Mouse (Mus musculus) liver, embryonic 12.5 days (tissue): ENCODE data around the gene Syngr1. TPM values are rescaled to one million over a fixed set of nuclear protein-coding genes. Genes with fewer than 3 reads are reported as not detected.

ENCODE experiments used
- ATAC-seq: fragments of 200-750 bp; cut with Nextera tagmentation; 2 replicates; pipeline ENCODE4 v1.8.0; 2017; ENCODE audit warnings: moderate number of reproducible peaks, mild to moderate bottlenecking, moderate library complexity
- H3K27ac ChIP-seq: fragments of 300-500 bp; sonication (generic); 2 replicates; pipeline ENCODE4 v1.5.1; 2016; ENCODE audit warnings: mild to moderate bottlenecking
- H3K27me3 ChIP-seq: fragments of 300-500 bp; sonication (generic); replicated peaks from 2 replicates; pipeline ENCODE4 v1.6.1; 2016; ENCODE audit warnings: mild to moderate bottlenecking, moderate library complexity
- H3K36me3 ChIP-seq: fragments of 300-500 bp; sonication (generic); 2 replicates; pipeline ENCODE4 v1.6.1; 2016; ENCODE audit warnings: mild to moderate bottlenecking, moderate library complexity
- H3K4me1 ChIP-seq: fragments of 300-500 bp; sonication (generic); 2 replicates; pipeline ENCODE4 v1.6.1; 2016
- H3K4me2 ChIP-seq: fragments of 300-500 bp; sonication (generic); 2 replicates; pipeline ENCODE4 v1.6.1; 2016; ENCODE audit warnings: mild to moderate bottlenecking, moderate library complexity
- H3K4me3 ChIP-seq: fragments of 300-500 bp; sonication (generic); 2 replicates; pipeline ENCODE4 v1.5.1; 2016; ENCODE audit warnings: mild to moderate bottlenecking, moderate library complexity
- H3K9ac ChIP-seq: fragments of 300-500 bp; sonication (generic); 2 replicates; pipeline ENCODE4 v1.6.1; 2016; ENCODE audit warnings: mild to moderate bottlenecking, moderate library complexity
- H3K9me3 ChIP-seq: fragments of 300-500 bp; sonication (generic); replicated peaks from 2 replicates; pipeline ENCODE4 v1.6.1; 2016; ENCODE audit warnings: mild to moderate bottlenecking, moderate library complexity
- WGBS: fragments of 180-500 bp; shearing (Covaris S2); methylation state at CpG from one replicate; pipeline ENCODE4 v1.1.7; 2016; ENCODE audit not compliant: insufficient replicate concordance; 5-methylcytosine and 5-hydroxymethylcytosine counted together
- polyA plus RNA-seq: library from polyadenylated mRNA; unstranded; fragments of >200 nt; fragmentation: Nextera tagmentation; extraction: Ambion mirVana; gene quantifications from 2 replicates; pipeline ENCODE4 v1.2.1, GENCODE M21; 2016

The Syngr1 gene
- polyA plus RNA-seq, 1 experiment from 2014 or later: 21.9 TPM

DNA sequence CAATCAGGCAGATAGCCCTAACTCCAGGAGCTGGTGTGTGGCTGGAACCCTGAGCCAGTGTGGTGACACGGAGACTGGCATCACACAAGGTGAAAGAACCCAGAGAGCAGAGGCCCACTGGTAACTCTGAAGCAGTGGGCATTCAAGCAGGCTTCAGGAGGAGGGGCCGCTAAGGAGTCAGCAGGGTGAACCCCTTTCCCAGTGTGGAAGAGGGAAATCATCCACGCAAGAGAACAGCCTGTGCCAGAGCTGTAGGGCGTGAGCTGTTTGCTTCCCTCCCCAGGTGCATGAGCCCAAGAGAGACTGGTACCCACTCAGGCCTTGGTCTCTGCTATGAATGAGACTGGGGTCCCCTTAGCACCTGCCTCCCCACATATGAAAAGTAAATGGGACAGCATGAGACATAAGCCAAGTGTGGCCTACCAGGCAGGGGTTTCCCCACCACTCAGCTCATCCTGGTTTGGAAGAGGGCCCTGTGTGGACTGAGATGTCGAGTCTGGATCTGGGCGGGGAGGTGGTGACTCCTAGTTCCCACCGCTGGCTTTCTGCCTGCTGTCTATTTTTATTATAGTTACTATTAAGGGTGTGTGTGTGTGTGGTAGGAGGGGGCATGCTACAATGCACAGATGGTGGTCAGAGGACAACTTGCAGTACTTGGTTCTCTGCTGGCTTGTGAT, 18.4 kb upstream of the Syngr1 start:
- peaks cover 16% of the 10 kb centered on the region for H3K36me3 ChIP-seq
- H3K4me1 ChIP-seq: peaks cover 44% of the 10 kb centered on the region
- ATAC-seq: no peak
- peaks cover 12% of the 10 kb centered on the region; the same call in 1 of the 2 replicates for H3K27me3 ChIP-seq
- H3K4me3 ChIP-seq: no peak overlapping the region
- 71% methylated on average over 7 of the region's 7 CpGs for WGBS
- no peaks in the 10 kb centered on the region for H3K9me3 ChIP-seq
- no peak overlapping the region for H3K9ac ChIP-seq
- H3K4me2 ChIP-seq: no peak overlapping the region
- H3K27ac ChIP-seq: no peak overlapping the region

GRCm38 (mm10) chr15:80073256-80073621, 17.9 kb upstream of the Syngr1 start:
- Histone ChIP-seq H3K4me2 (no peak overlapping the region), H3K9ac (no peak overlapping the region), H3K9me3 (no peaks in the 10 kb centered on the region), H3K4me3 (no peak overlapping the region), H3K4me1 (peaks cover 49% of the 10 kb centered on the region), H3K27ac (no peak overlapping the region), H3K36me3 (peaks cover 21% of the 10 kb centered on the region), H3K27me3 (peaks cover 12% of the 10 kb centered on the region; the same call in 1 of the 2 replicates)
- WGBS: 88% methylated on average over 1 of the region's 1 CpGs
- ATAC-seq: no peak

GRCm38 (mm10) chr15:80074663-80075373, 16.3 kb upstream of the Syngr1 start:
- Histone ChIP-seq H3K9ac (no peak overlapping the region), H3K4me1 (peaks cover 65% of the 10 kb centered on the region), H3K4me2 (no peak overlapping the region), H3K27ac (peak overlapping the region; percentile 87), H3K9me3 (no peaks in the 10 kb centered on the region), H3K4me3 (no peak overlapping the region), H3K27me3 (peaks cover 5% of the 10 kb centered on the region; the same call in 1 of the 2 replicates), H3K36me3 (peaks cover 37% of the 10 kb centered on the region)
- no peak for ATAC-seq
- 20% methylated on average over 6 of the region's 6 CpGs for WGBS

DNA sequence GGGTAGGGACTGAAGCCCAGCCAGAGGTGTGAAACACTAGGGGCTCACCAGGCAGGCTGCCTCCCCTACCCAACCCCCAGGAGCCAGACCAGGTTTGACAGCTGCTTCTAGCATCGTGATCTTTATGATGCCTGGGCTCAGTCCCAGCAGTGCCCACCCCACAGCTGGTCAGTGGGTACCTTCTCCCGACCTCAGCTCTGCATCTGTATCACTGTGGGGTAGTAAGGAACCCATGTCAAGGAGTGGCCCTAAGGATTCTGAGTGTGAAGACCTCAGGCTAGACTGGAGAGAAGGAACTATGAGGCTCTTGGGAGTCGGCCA, 15.8 kb upstream of the Syngr1 start:
- Histone ChIP-seq H3K9ac (no peak overlapping the region), H3K27me3 (no peaks in the 10 kb centered on the region)
- 24% methylated on average over 3 of the region's 3 CpGs for WGBS

DNA sequence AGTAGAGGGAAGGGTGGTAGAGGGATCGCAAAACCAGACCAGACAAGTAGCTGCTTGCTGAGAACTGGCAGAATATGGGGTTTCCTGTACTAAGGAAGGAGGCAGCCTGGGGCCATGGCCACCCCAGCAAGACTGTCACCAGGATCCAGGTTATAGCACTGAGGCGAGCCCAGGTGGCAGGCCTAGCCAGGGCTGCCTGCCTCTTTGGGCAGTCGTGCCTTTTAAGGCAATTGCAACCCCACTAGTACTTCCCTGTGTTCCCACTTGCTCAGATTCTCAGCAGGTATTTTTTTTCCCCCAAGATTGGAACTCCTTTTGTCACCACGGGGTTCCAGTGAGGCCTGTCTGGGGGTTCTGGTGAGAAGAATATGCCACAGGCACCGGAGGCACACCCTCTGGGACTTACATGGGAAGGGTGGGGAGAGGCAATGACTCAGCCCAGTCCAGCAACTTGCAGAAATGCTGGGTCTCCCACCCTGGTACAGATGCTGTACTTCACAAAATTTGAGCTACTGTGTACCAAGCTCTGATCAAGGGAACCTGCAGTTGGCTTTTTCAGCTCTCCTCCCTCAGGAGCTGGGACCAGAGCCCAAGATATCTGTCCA, 15.3 kb upstream of the Syngr1 start:
- H3K9ac ChIP-seq: peak overlapping the region; percentile 25; the same call in 1 of the 2 replicates
- peak; percentile 68 for ATAC-seq

More for the DNA sequence above, 15.8 kb upstream of the Syngr1 start:
- Histone ChIP-seq H3K4me1 (peaks cover 70% of the 10 kb centered on the region), H3K36me3 (peaks cover 42% of the 10 kb centered on the region), H3K4me3 (no peak overlapping the region), H3K9me3 (no peaks in the 10 kb centered on the region), H3K4me2 (no peak overlapping the region), H3K27ac (peak overlapping the region; percentile 87)
- ATAC-seq: no peak

DNA sequence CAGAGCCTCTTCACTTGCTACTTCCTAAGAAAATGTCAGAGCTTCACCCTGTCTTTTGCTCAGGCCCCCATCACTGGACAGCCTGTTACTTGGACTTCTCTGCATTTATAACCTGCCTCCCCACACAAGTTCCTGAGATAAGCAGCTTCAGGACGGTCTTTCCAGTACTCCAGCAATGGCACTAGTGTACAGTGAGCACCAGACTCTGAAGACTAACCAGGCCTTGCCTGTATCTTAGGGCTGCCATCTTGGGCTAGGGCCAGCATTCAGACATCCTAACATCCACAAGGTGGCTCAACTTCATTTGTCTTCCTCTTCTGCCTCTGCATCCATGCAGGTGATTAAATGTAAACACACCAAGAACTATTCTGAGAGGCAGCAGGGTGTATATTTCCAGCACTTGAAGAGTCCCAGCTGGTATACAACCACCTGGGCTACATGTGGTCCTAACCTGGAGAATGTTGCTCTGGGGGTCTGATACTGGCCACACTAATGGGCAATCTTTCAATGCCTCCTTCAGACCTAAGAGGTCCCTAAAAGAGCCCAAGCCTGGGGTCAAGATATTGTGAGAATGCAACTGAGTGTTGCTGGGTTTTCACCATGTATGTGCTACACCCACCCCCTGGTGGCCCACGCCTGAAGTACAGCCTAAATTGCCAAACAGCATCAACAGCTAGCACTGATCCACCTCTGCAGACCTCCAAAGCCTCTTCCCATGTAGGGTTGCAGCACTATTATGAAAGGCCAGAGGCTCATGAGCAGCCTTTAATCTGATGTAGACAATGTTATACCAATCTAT, 14.6 kb upstream of the Syngr1 start:
- Histone ChIP-seq H3K36me3 (peaks cover 54% of the 10 kb centered on the region), H3K27me3 (no peaks in the 10 kb centered on the region), H3K27ac (peak overlapping the region; percentile 87), H3K4me1 (peaks cover 79% of the 10 kb centered on the region), H3K4me2 (peak overlapping the region; percentile 21), H3K9ac (peak overlapping the region; percentile 25; the same call in 1 of the 2 replicates), H3K4me3 (no peak overlapping the region), H3K9me3 (no peaks in the 10 kb centered on the region)
- WGBS: 5% methylated on average over 2 of the region's 2 CpGs
- ATAC-seq: peak; percentile 75

More for the DNA sequence above, 15.3 kb upstream of the Syngr1 start:
- no peaks in the 10 kb centered on the region for H3K9me3 ChIP-seq
- WGBS: 18% methylated on average over 5 of the region's 5 CpGs
- H3K4me1 ChIP-seq: peaks cover 75% of the 10 kb centered on the region
- H3K36me3 ChIP-seq: peaks cover 47% of the 10 kb centered on the region
- H3K4me3 ChIP-seq: no peak overlapping the region
- H3K4me2 ChIP-seq: peak overlapping the region; percentile 21
- no peaks in the 10 kb centered on the region for H3K27me3 ChIP-seq
- peak overlapping the region; percentile 87 for H3K27ac ChIP-seq

DNA sequence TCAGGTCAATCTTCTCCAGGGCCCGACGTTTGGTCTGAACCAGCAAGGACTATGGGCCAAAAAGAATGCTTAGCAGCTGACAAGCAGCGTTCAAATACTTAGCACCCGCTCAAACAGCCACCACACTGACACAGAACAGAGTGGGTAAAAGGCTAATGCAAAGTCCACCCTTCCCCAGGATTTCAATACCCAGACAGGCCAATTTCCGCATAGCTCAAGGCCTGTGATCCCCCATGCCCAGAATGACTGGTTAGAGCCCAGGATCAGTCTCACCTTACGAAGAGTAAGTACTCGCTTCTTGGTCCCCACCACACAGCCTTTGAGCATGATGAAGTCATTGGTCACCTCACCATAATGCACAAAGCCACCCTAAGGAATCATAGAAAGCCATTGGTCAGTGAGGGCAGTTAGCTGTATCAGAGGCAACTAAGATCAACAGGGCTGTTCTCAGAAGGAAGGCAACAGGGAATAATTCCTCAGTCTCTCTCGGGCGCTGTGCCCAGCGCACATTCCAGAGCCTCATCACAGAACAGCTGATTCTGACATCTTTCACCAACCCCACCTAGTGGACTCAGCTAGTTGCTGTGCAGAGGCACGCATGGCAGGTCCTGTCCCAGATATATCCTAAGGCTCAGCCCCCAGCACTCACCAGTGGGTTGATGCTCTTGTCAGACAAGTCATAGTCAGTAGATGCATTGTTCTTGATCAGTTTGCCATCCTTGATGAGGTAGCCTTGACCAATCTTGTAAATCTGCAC, 12.9 kb upstream of the Syngr1 start:
- Histone ChIP-seq H3K9me3 (no peaks in the 10 kb centered on the region), H3K36me3 (peaks cover 65% of the 10 kb centered on the region), H3K27me3 (no peaks in the 10 kb centered on the region), H3K27ac (peak overlapping the region; percentile 93), H3K4me2 (peak overlapping the region; percentile 79; the same call in 1 of the 2 replicates), H3K4me1 (peaks cover 78% of the 10 kb centered on the region), H3K9ac (0 out of 2 replicates have a peak overlapping the region, but pooled peaks have one; percentile 2), H3K4me3 (no peak overlapping the region)
- no peak for ATAC-seq
- WGBS: 65% methylated on average over 11 of the region's 11 CpGs

DNA sequence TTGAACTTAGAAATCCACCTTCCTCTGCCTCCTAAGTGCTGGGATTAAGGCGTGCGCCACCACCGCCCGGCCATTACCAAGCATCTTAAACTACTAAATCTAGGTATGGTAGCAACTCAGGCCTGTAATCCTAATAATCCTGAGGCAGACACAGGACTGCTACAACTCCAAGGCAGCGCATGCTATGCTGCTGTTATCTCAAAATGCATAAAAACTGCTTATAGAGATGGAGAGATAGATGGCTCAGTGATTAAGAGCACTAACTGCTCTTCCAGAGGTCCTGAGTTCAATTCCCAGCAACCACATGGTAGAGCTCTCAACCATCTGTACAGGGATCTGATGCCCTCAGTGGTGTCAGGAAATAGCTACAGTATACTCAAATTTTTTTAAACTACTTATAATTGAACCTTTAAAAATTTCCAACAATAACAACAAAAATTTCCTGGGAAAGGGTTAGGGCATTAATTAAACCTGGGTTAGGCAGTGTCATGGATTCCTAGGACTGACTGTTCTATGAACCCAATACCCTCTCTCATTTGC, 11.9 kb upstream of the Syngr1 start:
- Histone ChIP-seq H3K4me1 (peaks cover 78% of the 10 kb centered on the region), H3K4me3 (peak overlapping the region; percentile 71), H3K9ac (peak overlapping the region; percentile 83), H3K27me3 (no peaks in the 10 kb centered on the region), H3K9me3 (no peaks in the 10 kb centered on the region), H3K4me2 (peak overlapping the region; percentile 79), H3K27ac (peak overlapping the region; percentile 93), H3K36me3 (peaks cover 65% of the 10 kb centered on the region)
- no peak for ATAC-seq
- WGBS: 85% methylated on average over 5 of the region's 5 CpGs

- 58% methylated on average over 3 of the region's 3 CpGs for WGBS
- Histone ChIP-seq H3K36me3 (peaks cover 65% of the 10 kb centered on the region), H3K4me3 (peak overlapping the region; percentile 71), H3K4me2 (peak overlapping the region; percentile 79), H3K27me3 (no peaks in the 10 kb centered on the region), H3K9me3 (no peaks in the 10 kb centered on the region), H3K4me1 (peaks cover 71% of the 10 kb centered on the region), H3K9ac (peak overlapping the region; percentile 83), H3K27ac (peak overlapping the region; percentile 93)
- ATAC-seq: no peak
These were observed 11.2 kb upstream of the Syngr1 start for GRCm38 (mm10) chr15:80079954-80080353.

DNA sequence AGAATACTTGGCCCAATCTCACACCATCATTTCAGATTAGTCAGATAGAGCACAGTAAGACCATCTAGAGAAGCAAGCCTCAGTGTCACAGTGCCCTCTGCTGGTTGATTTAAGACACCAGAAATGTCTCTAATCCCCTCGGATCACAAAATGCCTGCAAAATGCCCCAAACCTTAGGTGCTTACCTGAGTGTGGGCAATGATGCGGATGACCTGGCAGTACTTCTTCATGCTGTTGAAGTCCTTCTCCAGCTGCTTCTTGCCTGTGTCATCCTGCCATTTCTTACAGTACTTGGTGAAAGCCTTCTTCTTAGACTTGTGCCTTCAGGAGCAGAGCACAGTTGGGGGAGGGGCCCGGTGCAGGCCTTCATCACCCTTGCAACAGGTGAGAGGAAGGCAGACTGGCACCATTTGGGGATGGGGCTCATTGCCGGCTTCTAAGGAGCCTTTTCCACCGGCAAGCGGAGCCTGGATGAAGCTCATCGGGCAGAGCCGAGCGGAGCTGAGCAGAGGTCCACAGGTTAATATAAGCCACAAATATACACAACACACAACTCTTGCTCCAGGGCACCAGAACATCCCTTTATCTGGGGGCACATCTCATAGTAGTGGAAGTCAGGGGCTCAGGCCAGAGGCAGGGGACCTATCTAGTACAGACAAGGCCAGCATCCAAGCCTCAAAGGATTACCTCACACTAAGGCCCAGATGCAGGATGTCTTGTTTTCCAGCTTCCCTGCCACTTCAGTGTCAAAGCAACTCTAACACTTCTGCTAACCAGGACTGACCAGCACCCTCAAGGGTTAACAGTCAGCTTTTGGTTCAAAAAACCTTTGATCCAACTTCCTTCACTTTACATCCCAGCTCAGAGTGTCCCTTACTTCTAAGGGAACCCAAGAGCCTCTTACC, 10.2 kb upstream of the Syngr1 start:
- peaks cover 61% of the 10 kb centered on the region for H3K4me1 ChIP-seq
- no peaks in the 10 kb centered on the region for H3K9me3 ChIP-seq
- no peaks in the 10 kb centered on the region for H3K27me3 ChIP-seq
- no peak for ATAC-seq
- peak overlapping the region; percentile 83 for H3K9ac ChIP-seq
- 32% methylated on average over 9 of the region's 9 CpGs for WGBS
- H3K27ac ChIP-seq: peak overlapping the region; percentile 93
- peak overlapping the region; percentile 71 for H3K4me3 ChIP-seq
- H3K4me2 ChIP-seq: peak overlapping the region; percentile 79
- peaks cover 65% of the 10 kb centered on the region for H3K36me3 ChIP-seq
